Mouse (Mus musculus) neural tube, embryonic 12.5 days (tissue): ENCODE measurements at regions not wholly inside any gene's neighbourhood (a gene's known extent, or its start where the extent isn't known, plus 50 kb on each side); places are given as distances from the start of the nearest gene placed in this dataset.
"Not testable (repeated sequence)": the region's sequence is repeated elsewhere in the genome, so short reads cannot be mapped to it uniquely, and the experiment has no call there.

Experiments
- ATAC-seq: fragments of 200-750 bp; cut with Nextera tagmentation; 2 replicates; pipeline ENCODE4 v1.8.0; 2017; ENCODE audit warnings: low read depth, mild to moderate bottlenecking, moderate TSS enrichment, moderate library complexity; ENCODE audit not compliant: low FRiP score
- H3K27ac ChIP-seq: fragments of 300-500 bp; sonication (generic); 2 replicates; pipeline ENCODE4 v1.5.1; 2016
- H3K27me3 ChIP-seq: fragments of 300-500 bp; sonication (generic); replicated peaks from 2 replicates; pipeline ENCODE4 v1.6.1; 2016; ENCODE audit warnings: mild to moderate bottlenecking
- H3K36me3 ChIP-seq: fragments of 300-500 bp; sonication (generic); 2 replicates; pipeline ENCODE4 v1.6.1; 2016; ENCODE audit warnings: mild to moderate bottlenecking
- H3K4me1 ChIP-seq: fragments of 300-500 bp; sonication (generic); 2 replicates; pipeline ENCODE4 v1.6.1; 2016
- H3K4me2 ChIP-seq: fragments of 300-500 bp; sonication (generic); replicated peaks from 2 replicates; pipeline ENCODE4 v1.6.1; 2016; ENCODE audit warnings: mild to moderate bottlenecking
- H3K4me3 ChIP-seq: fragments of 300-500 bp; sonication (generic); 2 replicates; pipeline ENCODE4 v1.5.1; 2016
- H3K9ac ChIP-seq: fragments of 300-500 bp; sonication (generic); 2 replicates; pipeline ENCODE4 v1.6.1; 2016; ENCODE audit warnings: mild to moderate bottlenecking
- H3K9me3 ChIP-seq: fragments of 300-500 bp; sonication (generic); 2 replicates; pipeline ENCODE4 v1.6.1; 2016; ENCODE audit warnings: mild to moderate bottlenecking
- WGBS: fragments of 180-500 bp; shearing (Covaris S2); methylation state at CpG from one replicate; pipeline ENCODE4 v1.1.7; 2016; 5-methylcytosine and 5-hydroxymethylcytosine counted together

GRCm38 (mm10) chr3:80082780-80083519, 198.6 kb downstream of the Fam198b start:
- WGBS, result 86% methylated on average over 8 of the region's 8 CpGs
- Histone ChIP-seq H3K9ac (no peak overlapping the region), H3K9me3 (no peaks in the 10 kb centered on the region), H3K4me1 (no peaks in the 10 kb centered on the region), H3K4me2 (no peak overlapping the region), H3K36me3 (no peaks in the 10 kb centered on the region), H3K27me3 (no peaks in the 10 kb centered on the region), H3K4me3 (no peak overlapping the region), H3K27ac (no peak overlapping the region)
- no peak for ATAC-seq

- Histone ChIP-seq H3K36me3 (no peaks in the 10 kb centered on the region), H3K4me2 (no peak overlapping the region), H3K27ac (no peak overlapping the region), H3K9me3 (no peaks in the 10 kb centered on the region), H3K4me1 (no peaks in the 10 kb centered on the region), H3K4me3 (no peak overlapping the region), H3K27me3 (no peaks in the 10 kb centered on the region), H3K9ac (no peak overlapping the region)
- ATAC-seq, result no peak
- WGBS, result 74% methylated on average over 3 of the region's 3 CpGs
Measured at GRCm38 (mm10) chr3:80084168-80084567, 199.8 kb downstream of the Fam198b start.

- no peaks in the 10 kb centered on the region for H3K36me3 ChIP-seq
- ATAC-seq, result no peak
- H3K4me3 ChIP-seq, result no peak overlapping the region
- no peak overlapping the region for H3K4me2 ChIP-seq
- H3K9ac ChIP-seq, result no peak overlapping the region
- no peaks in the 10 kb centered on the region for H3K4me1 ChIP-seq
- H3K27ac ChIP-seq, result no peak overlapping the region
- H3K9me3 ChIP-seq, result no peaks in the 10 kb centered on the region
- 88% methylated on average over 3 of the region's 3 CpGs for WGBS
- H3K27me3 ChIP-seq, result no peaks in the 10 kb centered on the region
Measured at GRCm38 (mm10) chr3:80099625-80100024, 215.3 kb downstream of the Fam198b start.

GRCm38 (mm10) chr3:80120177-80120736, 235.9 kb downstream of the Fam198b start:
- 59% methylated on average over 1 of the region's 1 CpGs for WGBS
- no peak overlapping the region for H3K27ac ChIP-seq
- no peaks in the 10 kb centered on the region for H3K36me3 ChIP-seq
- H3K4me2 ChIP-seq, result no peak overlapping the region
- H3K4me1 ChIP-seq, result no peaks in the 10 kb centered on the region
- no peak overlapping the region for H3K4me3 ChIP-seq
- no peak for ATAC-seq
- H3K9ac ChIP-seq, result no peak overlapping the region
- H3K27me3 ChIP-seq, result no peaks in the 10 kb centered on the region
- H3K9me3 ChIP-seq, result no peaks in the 10 kb centered on the region

GRCm38 (mm10) chr3:80123666-80124065, 239.3 kb downstream of the Fam198b start:
- Histone ChIP-seq H3K9me3 (no peaks in the 10 kb centered on the region), H3K4me3 (no peak overlapping the region), H3K27ac (no peak overlapping the region), H3K27me3 (no peaks in the 10 kb centered on the region), H3K4me1 (no peaks in the 10 kb centered on the region), H3K9ac (no peak overlapping the region), H3K36me3 (no peaks in the 10 kb centered on the region), H3K4me2 (no peak overlapping the region)
- no peak for ATAC-seq
- WGBS, result 58% methylated on average over 6 of the region's 6 CpGs

- ATAC-seq, result no peak
- H3K27ac ChIP-seq, result no peak overlapping the region
- H3K9ac ChIP-seq, result no peak overlapping the region
- H3K4me1 ChIP-seq, result no peaks in the 10 kb centered on the region
- H3K4me3 ChIP-seq, result no peak overlapping the region
- H3K27me3 ChIP-seq, result no peaks in the 10 kb centered on the region
- no peaks in the 10 kb centered on the region for H3K9me3 ChIP-seq
- WGBS, result 85% methylated on average over 8 of the region's 8 CpGs
- no peak overlapping the region for H3K4me2 ChIP-seq
- no peaks in the 10 kb centered on the region for H3K36me3 ChIP-seq
Measured at GRCm38 (mm10) chr3:80124621-80125020, 240.3 kb downstream of the Fam198b start.

- Histone ChIP-seq H3K9me3 (no peaks in the 10 kb centered on the region), H3K4me3 (no peak overlapping the region), H3K36me3 (no peaks in the 10 kb centered on the region), H3K27me3 (no peaks in the 10 kb centered on the region), H3K27ac (no peak overlapping the region), H3K9ac (no peak overlapping the region), H3K4me1 (no peaks in the 10 kb centered on the region), H3K4me2 (no peak overlapping the region)
- ATAC-seq, result no peak
- 39% methylated on average over 1 of the region's 1 CpGs for WGBS
Measured at GRCm38 (mm10) chr3:80141697-80142096, 257.4 kb downstream of the Fam198b start.

GRCm38 (mm10) chr3:80160473-80160872, 276.1 kb downstream of the Fam198b start:
- no peak for ATAC-seq
- Histone ChIP-seq H3K9ac (no peak overlapping the region), H3K36me3 (no peaks in the 10 kb centered on the region), H3K9me3 (no peaks in the 10 kb centered on the region), H3K4me1 (no peaks in the 10 kb centered on the region), H3K27me3 (no peaks in the 10 kb centered on the region), H3K4me3 (no peak overlapping the region), H3K27ac (no peak overlapping the region), H3K4me2 (no peak overlapping the region)
- WGBS, result 83% methylated on average over 2 of the region's 2 CpGs

- no peak overlapping the region for H3K4me3 ChIP-seq
- 74% methylated on average over 2 of the region's 2 CpGs for WGBS
- H3K4me1 ChIP-seq, result no peaks in the 10 kb centered on the region
- H3K4me2 ChIP-seq, result no peak overlapping the region
- H3K27ac ChIP-seq, result no peak overlapping the region
- H3K9ac ChIP-seq, result no peak overlapping the region
- H3K9me3 ChIP-seq, result no peaks in the 10 kb centered on the region
- H3K27me3 ChIP-seq, result no peaks in the 10 kb centered on the region
- no peaks in the 10 kb centered on the region for H3K36me3 ChIP-seq
- no peak for ATAC-seq
Measured at GRCm38 (mm10) chr3:80181749-80182148, 297.4 kb downstream of the Fam198b start.

GRCm38 (mm10) chr3:80182161-80182560, 297.8 kb downstream of the Fam198b start:
- not testable (repeated sequence) for H3K27me3 ChIP-seq, H3K9ac ChIP-seq, H3K9me3 ChIP-seq, ATAC-seq, H3K4me3 ChIP-seq, H3K4me2 ChIP-seq, H3K27ac ChIP-seq, H3K4me1 ChIP-seq, H3K36me3 ChIP-seq
- 60% methylated on average over 2 of the region's 2 CpGs for WGBS

- Histone ChIP-seq H3K27me3 (no peaks in the 10 kb centered on the region), H3K9ac (no peak overlapping the region), H3K36me3 (no peaks in the 10 kb centered on the region), H3K4me1 (no peaks in the 10 kb centered on the region), H3K4me2 (no peak overlapping the region), H3K4me3 (no peak overlapping the region), H3K9me3 (no peaks in the 10 kb centered on the region), H3K27ac (no peak overlapping the region)
- WGBS, result 89% methylated on average over 5 of the region's 5 CpGs
- ATAC-seq, result no peak
Measured at GRCm38 (mm10) chr3:80187406-80187805, 303.1 kb downstream of the Fam198b start.

GRCm38 (mm10) chr3:80200904-80201303, 316.6 kb downstream of the Fam198b start:
- no peak overlapping the region for H3K4me3 ChIP-seq
- no peaks in the 10 kb centered on the region for H3K4me1 ChIP-seq
- no peaks in the 10 kb centered on the region for H3K9me3 ChIP-seq
- no peaks in the 10 kb centered on the region for H3K27me3 ChIP-seq
- H3K4me2 ChIP-seq, result no peak overlapping the region
- H3K9ac ChIP-seq, result no peak overlapping the region
- 83% methylated on average over 2 of the region's 2 CpGs for WGBS
- ATAC-seq, result no peak
- H3K27ac ChIP-seq, result no peak overlapping the region
- no peaks in the 10 kb centered on the region for H3K36me3 ChIP-seq

- Histone ChIP-seq H3K9me3 (no peaks in the 10 kb centered on the region), H3K27ac (no peak overlapping the region), H3K4me1 (no peaks in the 10 kb centered on the region), H3K9ac (no peak overlapping the region), H3K4me2 (no peak overlapping the region), H3K27me3 (no peaks in the 10 kb centered on the region), H3K36me3 (no peaks in the 10 kb centered on the region), H3K4me3 (no peak overlapping the region)
- WGBS, result 62% methylated on average over 1 of the region's 1 CpGs
- no peak for ATAC-seq
Measured at GRCm38 (mm10) chr3:80204821-80205220, 320.5 kb downstream of the Fam198b start.
